Mouse (Mus musculus) c-Kit-positive CD71-positive TER-119-negative erythroid progenitor cells, embryonic 14.5 days (primary cell): ENCODE measurements around the gene Sds.
A peak's percentile ranks its signal among the peaks of the same experiment; 100 is the strongest.

Source experiments
- DNase-seq: peaks from one replicate; pipeline ENCODE4 v3.0.0-alpha.2; 2013; ENCODE audit warnings: low read depth

Gene Sds

DNA sequence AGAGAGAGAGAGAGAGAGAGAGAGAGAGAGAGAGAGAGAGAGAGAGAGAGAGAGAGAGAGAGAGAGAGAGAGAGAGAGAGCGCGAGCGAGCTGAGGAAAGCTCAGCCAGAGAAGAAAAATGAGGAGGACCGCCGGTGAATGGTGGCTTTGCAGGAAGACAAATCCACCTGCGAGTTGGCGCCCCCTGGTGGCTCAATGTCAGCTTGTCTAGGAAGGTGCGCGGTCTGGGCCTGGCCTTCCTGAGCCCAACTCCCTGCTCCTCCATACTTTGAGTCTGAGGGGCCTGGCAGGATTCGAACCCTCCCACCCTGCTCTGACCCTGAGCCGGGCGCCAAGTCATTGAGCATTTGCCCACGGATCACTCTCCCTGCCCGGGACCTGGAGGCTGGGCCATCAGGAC lies 35.6 kb upstream of the Sds start:
- peak; percentile 73 for DNase-seq

DNA sequence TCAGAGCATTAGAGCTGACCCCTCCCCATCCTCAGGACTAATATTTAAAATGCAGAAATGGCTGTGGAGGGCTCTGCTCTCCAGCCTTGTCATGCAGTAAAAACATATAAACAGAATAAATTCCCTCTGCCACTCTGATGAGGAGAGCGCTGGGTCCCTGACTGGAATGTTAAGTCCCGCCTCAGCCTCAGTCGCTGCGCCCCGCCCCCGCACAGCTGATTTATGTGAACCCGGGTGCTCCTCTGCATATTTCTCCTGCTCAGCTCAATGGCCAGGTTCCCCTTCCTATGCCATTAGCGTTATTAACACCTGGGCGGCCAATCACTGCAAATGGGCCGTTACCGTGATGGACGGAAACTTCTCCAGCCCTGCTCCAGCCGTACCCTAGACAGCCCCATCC lies 29.0 kb upstream of the Sds start:
- no peak for DNase-seq

DNA sequence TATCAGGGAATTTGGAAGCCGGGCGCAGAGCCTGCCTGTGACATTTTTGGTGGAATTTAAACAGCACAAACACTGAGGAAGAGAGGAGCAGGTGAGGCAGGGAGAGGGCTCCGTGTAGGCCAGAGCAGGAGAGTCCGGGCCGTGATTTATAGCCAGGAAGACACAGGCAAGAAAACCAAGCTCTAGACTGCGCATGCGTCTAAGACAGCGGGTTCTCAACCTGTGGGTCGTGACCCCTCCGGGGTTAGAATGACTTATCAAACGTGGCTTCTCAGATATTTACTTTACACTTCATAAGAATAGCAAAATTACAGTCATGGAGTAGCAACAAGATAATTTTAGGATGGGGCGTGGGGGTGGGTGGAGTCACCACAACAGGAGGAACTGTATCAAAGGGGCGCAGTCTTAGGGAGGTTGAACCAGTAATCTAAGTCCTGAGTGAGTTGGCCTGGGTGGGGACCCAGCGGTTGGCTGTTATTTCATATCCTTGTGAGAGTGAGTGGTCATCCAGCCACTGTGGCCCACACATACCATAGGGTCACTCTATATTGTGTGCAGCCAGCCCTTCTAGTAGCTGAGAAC lies 21.5 kb upstream of the Sds start:
- DNase-seq: no peak

DNA sequence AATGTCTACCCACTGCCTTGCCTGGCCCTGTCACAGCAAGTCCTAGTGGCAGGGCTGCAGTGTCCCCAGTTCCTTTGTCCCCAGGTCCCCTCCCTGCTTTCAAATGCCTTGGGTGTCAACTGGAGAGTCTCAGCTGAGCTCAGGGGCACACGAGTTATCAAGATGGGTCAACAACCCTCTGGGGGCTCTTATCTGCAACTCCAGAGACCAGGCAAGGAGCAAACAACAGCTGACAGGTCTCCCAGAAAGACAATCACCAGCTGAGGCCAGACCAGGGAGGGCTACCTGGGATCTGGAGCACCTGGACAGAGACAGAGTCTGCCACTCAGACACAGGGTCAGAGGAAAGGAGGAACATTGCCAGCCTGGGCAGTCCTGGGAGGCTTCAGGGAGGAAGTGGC lies 20.1 kb upstream of the Sds start:
- no peak for DNase-seq

DNA sequence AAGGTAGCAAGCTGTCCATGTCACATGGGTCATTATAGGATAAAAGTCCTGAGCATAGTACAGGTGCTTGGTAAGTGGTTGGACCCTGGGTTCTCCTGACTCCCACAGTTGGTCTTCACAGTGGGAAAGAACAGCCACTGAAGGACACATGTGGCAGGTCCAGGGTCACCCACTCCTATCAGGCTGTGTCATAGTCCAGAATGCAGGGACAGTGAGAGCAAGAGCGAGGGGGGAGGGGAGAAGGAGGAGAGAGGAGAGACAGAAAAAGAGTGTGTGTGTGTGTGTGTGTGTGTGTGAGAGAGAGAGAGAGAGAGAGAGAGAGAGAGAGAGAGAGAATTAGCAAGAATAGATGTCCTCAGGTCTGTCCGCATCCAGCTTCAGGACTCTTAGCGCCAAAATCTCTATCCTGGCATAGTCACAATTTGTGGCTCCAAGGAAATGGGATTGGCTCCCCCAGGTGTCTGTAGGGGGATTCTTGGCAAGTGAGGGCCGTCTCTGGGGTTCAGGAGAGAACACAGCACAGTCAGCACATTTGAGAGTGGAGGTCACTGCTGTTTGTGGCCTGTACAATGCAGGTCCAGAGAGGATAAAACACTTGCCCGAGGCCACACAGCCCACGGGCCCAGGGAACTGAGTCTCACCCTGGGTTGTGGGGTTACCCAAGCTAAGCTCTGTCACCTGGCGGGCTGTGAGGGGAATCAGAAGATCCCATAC lies 19.3 kb upstream of the Sds start:
- DNase-seq: no peak

DNA sequence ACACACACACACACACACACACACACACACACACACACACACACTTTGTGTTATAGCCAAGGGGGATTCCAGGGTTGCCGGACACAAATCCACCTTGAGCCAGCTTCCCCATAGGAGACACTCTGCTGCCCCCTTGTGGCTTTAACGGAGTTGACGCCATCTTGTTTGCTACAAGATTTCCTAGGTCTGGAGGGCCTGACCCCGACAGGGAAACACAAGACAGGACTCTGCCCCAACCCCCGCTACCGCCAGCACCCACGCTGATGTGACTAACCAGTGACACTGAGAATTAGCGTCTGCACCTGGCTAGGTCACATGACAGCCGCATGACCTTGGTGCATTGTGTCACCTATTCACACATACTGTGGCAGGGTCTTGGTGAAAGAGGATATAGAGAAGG lies 18.7 kb upstream of the Sds start:
- peak; percentile 56 for DNase-seq

DNA sequence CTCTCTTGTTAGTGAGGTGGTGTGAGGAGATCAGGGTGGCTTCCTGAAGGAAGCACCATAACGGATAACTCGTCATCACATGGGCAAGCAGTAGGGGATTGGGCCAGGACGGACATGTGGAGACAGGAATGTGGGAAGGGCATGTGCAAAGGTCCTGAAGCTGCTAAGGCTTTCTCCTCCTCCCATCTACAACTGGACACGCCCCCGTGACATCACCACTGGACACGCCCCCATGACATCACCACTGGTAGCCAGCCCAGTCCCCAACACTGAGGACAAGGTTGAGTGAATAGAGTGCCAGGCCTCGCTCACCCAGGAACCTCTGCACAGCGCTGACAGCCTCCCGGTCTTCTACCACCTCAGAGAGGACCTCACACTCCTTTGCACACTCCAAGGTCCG lies 17.2 kb upstream of the Sds start:
- DNase-seq: peak; percentile 31

DNA sequence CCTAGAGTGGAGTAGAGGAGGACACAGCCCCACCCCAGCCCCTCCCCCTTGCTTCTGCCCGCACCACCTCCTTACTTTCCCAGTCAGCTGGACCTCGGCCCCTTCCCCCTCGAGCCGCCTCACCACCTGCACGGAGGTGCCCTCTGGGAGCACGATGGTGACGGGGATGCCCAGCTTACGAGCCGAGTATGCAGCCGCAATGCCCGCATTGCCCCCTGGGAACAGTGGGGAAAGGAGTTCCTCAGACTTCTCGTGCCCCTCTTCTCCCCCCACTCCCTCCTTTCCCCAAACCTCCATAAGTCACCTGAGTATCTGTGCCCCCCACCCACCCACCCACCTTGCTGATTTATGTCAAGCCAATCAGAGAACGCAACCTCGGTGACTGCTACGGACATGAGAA lies 14.4 kb upstream of the Sds start:
- DNase-seq: no peak

DNA sequence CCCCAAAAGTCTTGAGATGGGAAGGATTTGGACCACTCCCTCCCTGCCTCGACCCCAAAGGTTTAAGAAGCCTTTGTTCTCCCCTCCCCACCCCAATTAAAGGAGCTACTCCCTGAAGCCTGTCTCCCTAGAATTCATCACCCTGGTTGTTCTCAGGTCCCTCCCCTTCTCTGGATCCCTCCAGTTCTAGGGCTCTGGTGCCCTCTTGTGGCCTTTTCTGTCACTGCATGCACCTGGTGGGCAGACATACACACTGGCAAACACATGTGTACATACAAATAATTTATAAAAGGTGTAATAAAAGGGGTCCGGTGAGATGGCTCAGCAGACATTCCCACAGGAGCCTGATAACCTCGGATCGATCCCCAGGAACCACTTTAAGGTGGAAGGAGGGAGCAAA lies 12.0 kb upstream of the Sds start:
- peak; percentile 22 for DNase-seq

DNA sequence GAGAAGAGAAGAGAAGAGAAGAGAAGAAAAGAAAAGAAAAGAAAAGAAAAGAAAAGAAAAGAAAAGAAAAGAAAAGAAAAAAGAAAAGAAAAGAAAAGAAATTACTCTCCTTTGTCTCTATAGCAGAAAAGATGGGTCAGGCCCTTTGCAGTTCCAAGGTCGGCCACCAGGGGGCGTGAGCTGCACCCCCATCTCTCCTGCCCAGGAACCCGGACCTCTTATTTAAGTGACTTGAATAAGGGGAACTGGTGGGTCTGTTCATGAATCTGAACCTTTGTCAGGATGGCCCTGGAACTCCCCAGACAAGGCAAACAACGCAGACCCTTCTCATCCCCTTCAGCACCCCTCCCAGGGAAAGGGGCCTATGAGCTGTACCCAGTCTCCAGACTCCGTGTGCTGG lies 11.3 kb upstream of the Sds start:
- peak; percentile 23 for DNase-seq

DNA sequence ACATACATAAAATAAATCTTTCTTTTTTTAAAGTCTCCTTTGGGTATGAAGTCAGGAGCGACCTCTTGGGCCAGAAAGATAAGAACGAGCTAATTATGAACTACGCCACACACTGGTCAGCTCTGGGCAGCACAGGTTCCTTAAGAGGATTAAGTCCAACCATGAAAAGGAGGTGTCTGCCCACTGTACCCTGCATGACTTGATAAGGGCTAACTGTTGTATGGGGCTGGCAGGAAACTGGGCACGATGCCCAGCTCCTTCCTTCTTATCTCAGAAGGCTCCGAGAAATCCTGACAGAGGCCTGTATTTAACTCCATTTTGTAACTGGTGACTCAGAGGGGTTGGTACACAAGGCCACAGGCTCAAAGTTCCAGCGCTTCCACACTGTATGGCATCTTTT lies 10.5 kb upstream of the Sds start:
- DNase-seq: peak; percentile 32

DNA sequence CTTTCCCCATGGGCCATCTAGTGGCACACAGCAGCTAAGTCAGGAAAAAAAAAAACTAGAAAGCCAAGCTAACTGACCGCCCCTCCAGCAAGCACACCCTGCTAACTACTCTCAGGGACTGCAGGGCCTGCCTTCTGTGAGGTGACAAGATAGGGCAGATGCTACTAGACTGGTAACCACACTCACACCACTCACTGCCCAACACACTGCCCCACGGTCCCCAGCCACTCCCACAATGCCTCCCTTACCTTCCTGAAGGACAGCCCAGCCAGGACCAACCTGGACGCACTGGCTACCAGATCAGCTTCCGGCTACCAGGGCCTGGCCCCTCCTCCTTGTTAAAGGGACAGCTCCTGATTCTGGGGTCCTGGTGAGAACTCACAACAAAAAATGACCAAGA lies 9.3 kb upstream of the Sds start:
- no peak for DNase-seq

DNA sequence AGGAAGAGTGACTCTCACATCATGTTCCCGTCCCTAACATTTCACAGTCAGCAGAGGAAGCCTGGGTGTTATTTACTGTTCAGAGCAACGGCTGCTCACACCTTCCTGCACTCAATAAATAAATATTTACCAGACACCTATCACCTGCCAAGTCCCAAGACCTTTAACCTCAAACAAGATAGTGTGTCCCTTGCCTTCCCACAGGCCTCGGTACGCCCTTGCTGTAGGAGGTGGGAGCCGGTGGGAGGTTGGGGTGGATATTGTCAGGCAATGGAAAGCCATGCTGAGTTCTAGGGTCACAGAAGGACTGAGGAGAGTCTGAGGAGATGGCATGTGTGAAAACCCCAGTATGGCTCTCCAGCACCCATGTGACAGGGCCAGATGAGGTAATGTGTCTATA lies 8.0 kb upstream of the Sds start:
- no peak for DNase-seq

DNA sequence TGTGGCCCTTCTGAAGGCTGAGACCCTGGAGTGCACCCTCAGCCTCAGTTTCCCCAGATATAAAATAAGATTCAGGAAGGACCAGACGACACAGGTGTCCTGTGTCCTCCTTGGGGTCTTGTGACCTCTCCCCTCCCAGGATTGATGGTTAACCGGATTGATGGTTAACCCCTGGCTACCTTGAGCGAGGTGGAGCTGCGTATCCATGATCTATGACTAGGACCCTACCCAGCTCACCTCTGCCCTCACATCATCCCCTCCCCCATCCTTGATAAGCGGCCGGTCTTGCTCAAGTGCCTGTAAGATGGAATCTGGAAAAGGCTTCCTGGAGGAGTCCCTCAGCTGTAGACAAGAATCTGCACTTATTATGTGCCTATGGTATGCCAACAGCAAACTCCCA lies 7.5 kb upstream of the Sds start:
- DNase-seq: no peak

DNA sequence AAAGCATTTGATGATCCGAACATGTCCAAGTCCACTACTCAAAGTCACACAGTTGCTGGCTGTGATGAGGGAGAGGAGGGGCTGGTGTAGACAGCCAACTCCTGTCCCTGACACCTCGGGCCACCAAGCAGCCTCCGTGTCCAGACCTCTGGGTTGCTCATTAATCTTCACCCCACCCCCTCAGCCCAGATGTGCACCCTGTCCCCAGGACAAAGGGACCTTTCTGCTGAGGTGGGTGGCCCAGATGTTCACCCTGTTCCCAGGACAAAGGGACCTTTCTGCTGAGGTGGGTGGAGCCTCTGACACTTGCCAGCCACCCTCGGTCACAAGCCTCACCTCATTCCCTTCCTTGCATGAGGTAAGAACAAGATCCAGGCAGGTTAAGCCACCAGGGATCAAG lies 4.8 kb upstream of the Sds start:
- DNase-seq: no peak

DNA sequence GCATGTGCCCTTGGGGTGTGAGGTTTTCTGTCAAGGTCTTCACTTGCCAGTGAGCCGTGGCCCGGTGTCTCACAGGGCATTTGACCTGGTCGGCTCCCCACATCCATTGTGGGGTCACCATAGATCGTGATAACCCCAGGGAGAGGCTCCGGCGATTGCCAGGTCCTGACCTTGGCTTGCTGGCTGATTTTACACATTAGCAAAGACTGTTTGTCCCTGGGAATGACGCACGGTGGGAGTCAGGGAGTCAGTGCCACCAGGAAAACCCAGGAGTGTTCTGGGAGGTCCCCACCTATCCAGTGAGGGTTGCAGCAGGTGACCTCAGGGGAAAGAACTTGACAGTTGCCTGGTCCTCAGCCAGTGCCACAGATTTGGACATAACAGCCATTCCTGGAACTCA lies 3.6 kb upstream of the Sds start, which contains the start of gene Sdsl:
TSS of gene Sdsl (minus strand) at position 41 of the 400 bp plus-strand sequence.
- no peak for DNase-seq

DNA sequence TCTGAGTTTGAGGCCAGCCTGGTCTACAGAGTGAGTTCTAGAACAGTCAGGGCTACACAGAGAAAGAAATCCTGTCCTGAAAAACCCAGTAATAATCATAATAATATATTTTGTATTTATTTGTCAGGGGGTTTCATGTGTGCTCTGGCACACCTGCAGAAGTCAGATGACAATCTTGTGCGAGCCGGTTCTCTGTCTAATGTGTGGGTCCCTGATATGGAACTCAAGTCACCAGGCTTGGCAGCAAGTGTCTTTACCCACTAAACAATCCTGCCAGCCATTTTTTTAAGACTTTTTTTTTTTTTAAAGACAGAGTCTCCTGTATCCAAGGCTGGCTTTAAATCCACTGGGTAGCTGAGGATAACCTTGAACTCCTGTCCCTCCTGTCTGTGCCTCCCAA lies 3.0 kb upstream of the Sds start:
- DNase-seq: no peak

DNA sequence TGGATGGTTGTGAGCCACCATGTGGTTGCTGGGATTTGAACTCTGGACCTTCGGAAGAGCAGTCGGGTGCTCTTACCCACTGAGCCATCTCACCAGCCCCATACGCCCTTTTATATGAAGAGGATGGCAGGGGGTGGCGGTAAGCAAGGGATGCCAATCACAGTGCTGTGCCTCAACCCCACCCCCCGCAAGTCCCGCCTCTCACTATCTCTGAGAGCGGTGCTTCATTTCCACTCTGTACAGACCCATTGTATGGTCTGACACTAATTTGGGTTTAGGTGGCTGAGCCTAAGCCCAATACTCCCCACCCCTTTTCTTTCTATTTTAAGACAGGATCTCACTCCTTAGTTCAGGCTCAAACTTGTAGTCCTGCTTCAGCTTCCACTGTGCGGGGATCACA lies 465 bp upstream of the Sds start:
- no peak for DNase-seq

DNA sequence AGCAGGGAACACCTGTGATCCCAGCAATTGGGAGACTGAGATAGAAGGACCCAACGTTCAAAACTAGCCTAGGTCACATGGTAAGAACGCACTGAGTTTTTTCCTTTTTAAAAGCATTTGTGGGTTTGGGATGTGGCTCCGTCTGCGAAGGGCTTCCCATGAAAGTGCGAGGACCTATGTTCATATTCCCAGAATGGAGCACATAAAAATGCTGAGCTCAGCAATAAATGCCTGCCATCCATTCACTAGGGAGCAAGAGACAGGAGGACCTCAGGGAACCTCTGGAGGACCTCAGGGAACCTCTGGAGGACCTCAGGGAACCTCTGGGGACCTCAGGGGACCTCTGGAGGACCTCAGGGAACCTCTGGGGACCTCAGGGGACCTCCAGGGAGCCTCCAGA lies 1.7 kb downstream of the Sds start:
- no peak for DNase-seq

DNA sequence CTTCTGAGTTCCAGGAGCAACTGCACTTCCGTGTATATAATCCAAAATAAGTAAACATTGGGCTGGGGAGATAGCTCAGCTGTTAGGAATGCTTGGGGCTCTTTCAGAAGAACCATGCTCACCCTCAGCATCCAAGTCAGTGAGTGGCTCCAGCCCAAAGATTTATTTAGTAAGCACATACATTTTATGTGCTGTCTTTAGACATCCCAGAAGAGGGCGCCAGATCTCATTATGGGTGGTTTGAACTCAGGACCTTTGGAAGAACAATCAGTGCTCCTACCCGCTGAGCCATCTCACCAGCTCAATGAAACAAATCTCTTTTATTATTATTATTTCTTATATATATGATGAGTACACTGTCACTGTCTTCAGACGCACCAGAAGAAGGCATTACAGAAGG lies 3.2 kb downstream of the Sds start:
- no peak for DNase-seq

DNA sequence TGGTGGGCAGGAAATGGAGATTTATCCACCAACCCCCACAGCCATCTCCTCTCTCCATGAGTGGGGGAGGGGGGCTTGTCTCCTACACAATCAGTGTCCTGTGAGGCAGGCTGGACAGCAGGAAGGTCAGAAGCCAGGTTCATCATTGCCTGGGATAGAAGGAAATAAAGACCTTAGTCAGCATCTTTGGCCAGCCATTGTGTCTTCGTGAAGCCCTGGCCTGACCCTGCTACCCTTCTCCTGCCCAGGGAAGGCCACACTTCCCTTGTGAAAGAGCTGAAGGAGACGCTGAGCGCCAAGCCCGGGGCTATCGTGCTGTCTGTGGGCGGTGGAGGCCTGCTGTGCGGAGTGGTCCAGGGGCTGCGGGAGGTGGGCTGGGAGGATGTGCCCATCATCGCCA lies 4.9 kb downstream of the Sds start:
- DNase-seq: no peak

DNA sequence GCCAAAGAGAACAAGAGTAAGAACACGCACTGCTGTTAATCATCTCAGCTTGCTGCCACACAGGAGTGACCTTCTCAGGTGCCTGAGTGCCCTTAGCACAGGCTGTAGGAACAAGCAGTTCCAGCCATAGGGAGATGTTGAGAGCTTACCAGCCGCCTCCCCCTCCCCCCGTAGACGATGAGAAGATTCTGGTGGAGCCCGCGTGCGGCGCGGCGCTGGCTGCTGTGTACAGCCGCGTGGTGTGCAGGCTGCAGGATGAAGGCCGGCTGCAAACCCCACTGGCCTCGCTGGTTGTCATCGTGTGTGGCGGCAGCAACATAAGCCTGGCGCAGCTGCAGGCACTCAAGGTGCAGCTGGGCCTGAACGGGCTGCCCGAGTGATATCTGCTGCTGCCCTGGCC lies 7.1 kb downstream of the Sds start:
- no peak for DNase-seq

DNA sequence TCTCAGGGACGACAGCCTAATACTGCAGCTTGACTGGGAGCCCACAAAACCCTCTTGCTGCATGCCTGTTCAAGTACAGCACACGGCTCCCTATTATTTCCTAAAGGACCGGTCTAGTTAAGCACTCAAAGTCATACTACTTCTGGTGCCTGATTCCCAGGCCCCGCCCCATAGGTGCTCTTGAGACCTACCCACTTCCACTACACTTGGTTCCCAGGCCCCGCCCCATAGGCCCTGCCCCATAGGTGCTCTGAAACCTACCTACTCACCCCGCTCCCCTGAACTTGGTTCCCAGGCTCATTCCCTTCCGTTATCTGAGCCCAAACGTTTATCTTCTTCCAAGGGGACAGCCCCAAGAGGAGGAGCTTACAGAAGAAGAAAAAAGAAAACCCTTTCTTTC lies 11.5 kb downstream of the Sds start:
- DNase-seq: no peak

DNA sequence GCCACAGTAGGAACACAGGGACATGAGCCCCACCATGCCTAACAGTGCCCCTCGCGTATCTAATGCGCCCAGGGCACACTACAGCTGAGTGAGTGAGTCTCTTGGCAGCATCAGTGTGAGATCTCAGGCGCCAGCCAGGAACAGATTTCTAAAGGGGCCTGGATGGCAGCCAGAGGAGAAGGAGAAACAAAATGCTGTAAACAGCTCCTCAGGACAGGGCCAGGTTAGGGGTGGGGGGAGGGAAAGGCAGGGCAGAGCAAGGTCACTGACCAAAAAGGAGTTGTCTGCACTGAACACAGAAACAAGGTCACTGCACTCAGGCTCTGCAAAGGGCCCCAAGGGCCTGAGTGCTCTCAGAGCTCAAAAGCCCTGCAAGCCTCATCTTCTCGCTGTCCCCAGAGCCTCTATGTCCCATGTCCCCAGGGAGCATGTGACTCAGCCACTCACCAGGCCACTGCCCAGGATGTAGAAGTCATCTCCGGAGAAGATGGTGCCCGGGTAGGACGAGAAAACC lies 14.4 kb downstream of the Sds start:
- no peak for DNase-seq
